Comparison of ENCODE assay signal across 8 mouse cellular contexts in genomic region chr4:46535094-46535830, GRCm38 (mm10). TPM values are rescaled to one million over a fixed set of nuclear protein-coding genes. Genes with fewer than 3 reads are reported as not detected.
DNase-seq lines count a peak whose midpoint lies in the region; ATAC-seq lines count a peak whose summit lies in the region.

No protein-coding gene starts in this region.

- no peak overlapping the region for H3K27ac ChIP-seq in forebrain, embryonic 16.5 days (ENCODE audit: low read length)
- no peak overlapping the region for H3K27ac ChIP-seq in limb, embryonic 13.5 days
- no peak overlapping the region for H3K27ac ChIP-seq in midbrain, embryonic 14.5 days (replicated peaks; ENCODE audit: low read depth, low read length)

- peak overlapping the region; percentile 62 for H3K4me2 ChIP-seq in forebrain, embryonic 16.5 days (ENCODE audit: low read length)
- H3K4me2 ChIP-seq in limb, embryonic 13.5 days (replicated peaks), result peak overlapping the region; percentile 83
- peak overlapping the region; percentile 60 for H3K4me2 ChIP-seq in midbrain, embryonic 14.5 days (ENCODE audit: low read length)

- no peaks in the 10 kb centered on the region for H3K9me3 ChIP-seq in forebrain, embryonic 16.5 days (ENCODE audit: control insufficient read depth, low read length)
- no peaks in the 10 kb centered on the region for H3K9me3 ChIP-seq in limb, embryonic 13.5 days
- H3K9me3 ChIP-seq in midbrain, embryonic 14.5 days (ENCODE audit: control insufficient read depth, low read length), result no peaks in the 10 kb centered on the region

- WGBS in forebrain, embryonic 16.5 days, result 6% methylated on average over 16 of the region's 16 CpGs
- 8% methylated on average over 16 of the region's 16 CpGs for WGBS in limb, embryonic 13.5 days
- WGBS in midbrain, embryonic 14.5 days, result 10% methylated on average over 16 of the region's 16 CpGs

- no peak for ATAC-seq in forebrain, embryonic 16.5 days
- ATAC-seq in limb, embryonic 13.5 days (ENCODE audit: low FRiP score, low read depth), result no peak
- ATAC-seq in midbrain, embryonic 14.5 days (ENCODE audit: low FRiP score, low TSS enrichment), result no peak

- H3K36me3 ChIP-seq in forebrain, embryonic 16.5 days (ENCODE audit: control insufficient read depth, insufficient read depth), result no peaks in the 10 kb centered on the region
- H3K36me3 ChIP-seq in limb, embryonic 13.5 days, result no peaks in the 10 kb centered on the region
- no peaks in the 10 kb centered on the region for H3K36me3 ChIP-seq in midbrain, embryonic 14.5 days (ENCODE audit: control insufficient read depth, insufficient read depth, low read length)

- peaks cover 35% of the 10 kb centered on the region for H3K27me3 ChIP-seq in forebrain, embryonic 16.5 days (replicated peaks; ENCODE audit: control insufficient read depth, insufficient read depth, low read length)
- H3K27me3 ChIP-seq in limb, embryonic 13.5 days, result peaks cover 72% of the 10 kb centered on the region
- peaks cover 36% of the 10 kb centered on the region for H3K27me3 ChIP-seq in midbrain, embryonic 14.5 days (ENCODE audit: control insufficient read depth, insufficient read depth, low read length)

- peak overlapping the region; percentile 53 for H3K9ac ChIP-seq in forebrain, embryonic 16.5 days (replicated peaks; ENCODE audit: low read depth, low read length)
- peak overlapping the region; percentile 65 for H3K9ac ChIP-seq in limb, embryonic 13.5 days
- peak overlapping the region; percentile 50 for H3K9ac ChIP-seq in midbrain, embryonic 14.5 days (replicated peaks; ENCODE audit: low read length)

- peaks cover 12% of the 10 kb centered on the region for H3K4me1 ChIP-seq in forebrain, embryonic 16.5 days (replicated peaks; ENCODE audit: control insufficient read depth, insufficient read depth, low read length)
- peaks cover 17% of the 10 kb centered on the region for H3K4me1 ChIP-seq in limb, embryonic 13.5 days
- 0 out of 2 replicates have a peak, but pooled peaks cover 2% of the 10 kb centered on the region for H3K4me1 ChIP-seq in midbrain, embryonic 14.5 days (ENCODE audit: control insufficient read depth, insufficient read depth, low read length)

- peak overlapping the region; percentile 45 for H3K4me3 ChIP-seq in forebrain, embryonic 16.5 days (replicated peaks; ENCODE audit: low read length)
- peak overlapping the region; percentile 58 for H3K4me3 ChIP-seq in limb, embryonic 13.5 days
- peak overlapping the region; percentile 36 for H3K4me3 ChIP-seq in midbrain, embryonic 14.5 days (replicated peaks; ENCODE audit: low read depth, low read length)

- DNase-seq in spleen, postnatal 36 days (ENCODE audit: low spot score in 2 of 2), result peak; percentile 73 to 76
- DNase-seq in spleen, adult 12 weeks (ENCODE audit: low spot score), result no peak
- no peak for DNase-seq in midbrain, embryonic 14.5 days
- no peak for DNase-seq in right cerebral cortex, adult 2 months (ENCODE audit: low spot score in 2 of 2)
- no peak for DNase-seq in urinary bladder, postnatal 4 days (ENCODE audit: low spot score in 2 of 2)
- DNase-seq in urinary bladder, postnatal 25 days (ENCODE audit: low spot score), result no peak

RNA-seq across cellular contexts. Expression of gene Trim14, which starts 0.7 kb away (rescaled TPM):
- polyA plus RNA-seq in forebrain, embryonic 16.5 days (2015; fragmentation: Nextera tagmentation; extraction: Ambion mirVana), result 0.85 and 1.4 TPM in 2 replicates
- polyA plus RNA-seq in limb, embryonic 13.5 days (2015; fragmentation: Nextera tagmentation; extraction: Ambion mirVana), result 1.1 and 1.2 TPM in 2 replicates
- 0.96 and 2.4 TPM in 2 replicates for polyA plus RNA-seq in midbrain, embryonic 14.5 days (2014; fragmentation: Nextera tagmentation; extraction: Ambion mirVana)

RNA-seq across cellular contexts. Expression of gene Nans, which starts 46.2 kb away (rescaled TPM):
- polyA plus RNA-seq in forebrain, embryonic 16.5 days (2015; fragmentation: Nextera tagmentation; extraction: Ambion mirVana), result 81.1 and 85.5 TPM in 2 replicates
- 102 and 105 TPM in 2 replicates for polyA plus RNA-seq in limb, embryonic 13.5 days (2015; fragmentation: Nextera tagmentation; extraction: Ambion mirVana)
- 47.3 and 47.5 TPM in 2 replicates for polyA plus RNA-seq in midbrain, embryonic 14.5 days (2014; fragmentation: Nextera tagmentation; extraction: Ambion mirVana)

Comparison
In these comparisons a context has a peak if more than half of its experiments do, and no peak if none do; other contexts are left out.
1. DNase-seq: peak in spleen, postnatal 36 days (2 of 2); none in spleen, adult 12 weeks (single experiment), midbrain, embryonic 14.5 days (single experiment), right cerebral cortex, adult 2 months (0 of 2), urinary bladder, postnatal 4 days (0 of 2) and urinary bladder, postnatal 25 days (single experiment).
2. Peak in every context shown above with its lines, with median percentiles within 50 percentile points of each other: H3K4me2 ChIP-seq, H3K4me3 ChIP-seq and H3K9ac ChIP-seq.